Mouse (Mus musculus): ENCODE measurements around the gene Ube2g1.
"Not testable (repeated sequence)": the region's sequence is repeated elsewhere in the genome, so short reads cannot be mapped to it uniquely, and the experiment has no call there.

DNA sequence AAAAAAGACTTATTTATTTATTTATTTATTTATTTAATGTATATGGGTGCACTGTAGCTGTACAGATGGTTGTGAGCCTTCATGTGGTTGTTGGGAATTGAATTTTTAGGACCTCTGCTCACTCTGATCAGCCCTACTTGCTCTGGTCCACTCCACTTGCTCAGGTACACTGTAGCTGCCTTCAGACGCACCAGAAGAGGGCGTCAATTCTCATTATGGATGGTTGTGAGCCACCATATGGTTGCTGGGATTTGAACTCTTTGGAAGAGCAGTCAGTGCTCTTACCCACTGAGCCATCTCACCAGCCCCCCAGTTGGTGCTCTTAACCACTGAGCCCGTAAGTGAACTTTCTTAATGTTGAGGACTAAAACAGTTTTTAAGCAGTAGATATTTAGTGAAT lies 7.3 kb downstream of the Ube2g1 start:
- TF ChIP-seq CTCF (IDR thresholded peaks at IDR 0.05; ENCODE audit: borderline replicate concordance, control insufficient read depth, extremely low read depth, insufficient read depth, low read length, poor library complexity); POLR2A (IDR thresholded peaks at IDR 0.05; ENCODE audit: control insufficient read depth, extremely low read depth, insufficient read depth, low read length, poor library complexity): not testable (repeated sequence)
